Mouse (Mus musculus): ENCODE data around the gene Wnt5a. TPM values are rescaled to one million over a fixed set of nuclear protein-coding genes. Genes with fewer than 3 reads are reported as not detected.
A peak's percentile ranks its signal among the peaks of the same experiment; 100 is the strongest.

Gene Wnt5a
- total RNA-seq (2021) = 10 to 100 TPM; 12.8 to 18.8 TPM
- long read RNA-seq, experiment 1, full-length matches to known transcripts = 4 of 8 reads
- long read RNA-seq, experiment 1, partial matches to known transcripts = 3 of 8 reads
- long read RNA-seq, experiment 1, other reads (novel, unspliced or antisense) = 1 of 8 reads
- long read RNA-seq, experiment 2, full-length matches to known transcripts = 4 of 6 reads
- long read RNA-seq, experiment 2, partial matches to known transcripts = 1 of 6 reads
- long read RNA-seq, experiment 2, other reads (novel, unspliced or antisense) = 1 of 6 reads

DNA sequence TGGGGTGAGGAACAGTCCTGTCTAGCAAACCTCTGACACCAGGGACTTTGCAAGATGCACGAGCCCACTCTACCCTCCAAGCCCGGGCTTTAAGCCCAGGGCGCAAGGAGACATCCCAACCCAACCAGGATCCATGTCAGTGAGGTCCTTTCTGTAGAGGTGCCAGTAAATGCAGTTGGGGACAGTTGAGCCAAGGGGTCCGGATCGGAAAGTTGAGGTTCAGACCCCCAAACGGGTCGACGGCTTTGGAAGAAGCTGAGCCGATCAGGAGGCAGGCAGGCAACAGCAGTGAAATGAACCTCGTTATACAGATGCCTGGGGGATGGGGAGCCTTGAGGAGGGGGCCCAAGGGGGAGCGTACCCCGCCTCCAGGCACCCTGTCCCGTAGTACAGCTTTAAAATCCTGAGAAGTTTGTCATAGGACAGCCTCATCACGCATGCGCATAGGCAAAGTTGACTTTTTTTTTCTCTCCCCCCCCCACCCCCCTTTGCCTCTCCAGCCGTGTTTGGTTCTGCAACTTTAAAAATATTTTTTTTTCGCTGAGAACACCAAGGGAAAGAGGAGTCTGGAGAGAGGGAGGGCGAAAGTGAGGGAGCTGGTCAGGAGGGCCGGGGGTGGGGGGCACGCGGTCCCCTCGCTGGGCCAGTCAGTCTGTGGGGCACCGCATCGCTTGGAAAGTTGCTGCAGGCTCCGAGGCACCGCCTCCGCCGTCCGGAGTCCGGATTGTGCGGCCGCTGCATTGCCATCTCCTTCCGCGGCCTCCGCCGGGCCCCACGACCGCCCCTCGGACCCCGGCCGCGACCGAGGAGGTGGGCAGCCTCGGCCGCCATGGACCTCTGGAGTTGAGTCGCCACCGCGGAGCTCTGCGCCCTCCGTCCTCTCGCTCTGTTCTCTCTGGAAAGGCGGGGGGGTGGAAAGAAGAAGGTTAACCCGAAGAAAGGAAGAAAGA lies at the start of gene Wnt5a:
TSS of gene Wnt5a (plus strand) at position 650 of the 950 bp plus-strand sequence.
- peak; percentile 56 for DNase-seq

DNA sequence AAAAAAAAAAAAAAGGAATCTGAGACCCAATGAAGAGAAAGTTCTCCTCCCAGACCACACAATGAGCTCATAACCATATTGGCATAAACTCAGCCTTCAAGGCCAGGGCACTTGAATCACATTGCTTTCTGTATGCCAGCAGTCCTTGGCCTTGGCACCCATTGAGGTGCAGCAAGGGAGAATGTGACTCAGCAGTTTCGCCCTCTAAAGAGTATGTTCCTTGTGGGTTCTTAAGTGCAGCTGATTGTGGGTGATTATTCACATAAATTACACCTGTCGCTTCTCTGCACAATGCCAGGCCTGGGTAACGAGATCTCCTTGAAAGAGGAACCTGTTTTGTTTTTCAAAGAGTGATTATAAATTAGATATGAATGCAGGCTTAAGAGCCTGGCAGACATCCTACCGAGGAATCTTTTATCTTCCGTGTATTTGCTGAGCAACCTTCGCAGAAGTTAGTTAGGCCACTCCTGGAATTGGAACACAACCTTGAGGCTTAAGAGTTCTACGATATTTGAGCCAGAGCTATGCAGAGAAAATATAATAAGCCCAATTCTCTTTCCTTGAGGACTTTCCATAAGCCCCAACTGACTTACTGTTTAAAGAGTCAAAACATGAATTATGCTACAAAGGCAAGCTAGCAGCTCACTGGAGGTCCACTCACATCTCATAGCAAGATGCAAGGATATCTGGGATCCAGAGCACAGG lies 48.0 kb upstream of the Wnt5a start:
- DNase-seq = no peak

DNA sequence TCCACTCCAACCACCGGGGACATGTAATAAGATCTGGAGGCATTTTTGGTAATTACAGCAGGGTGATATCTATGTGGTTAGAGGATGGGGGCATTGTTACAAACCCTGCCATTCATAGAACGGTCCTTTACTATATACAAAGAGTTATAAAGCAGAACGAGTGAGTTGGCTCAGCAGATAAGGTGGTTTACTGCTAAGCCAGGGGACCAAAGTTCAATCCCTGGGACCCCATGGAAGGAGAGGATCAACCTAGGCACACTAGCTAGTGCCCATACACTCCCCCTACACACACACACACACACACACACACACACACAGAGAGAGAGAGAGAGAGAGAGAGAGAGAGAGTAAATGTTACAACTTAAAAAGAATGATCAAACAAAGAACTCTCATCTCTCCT lies 47.1 kb upstream of the Wnt5a start:
- no peak for DNase-seq

DNA sequence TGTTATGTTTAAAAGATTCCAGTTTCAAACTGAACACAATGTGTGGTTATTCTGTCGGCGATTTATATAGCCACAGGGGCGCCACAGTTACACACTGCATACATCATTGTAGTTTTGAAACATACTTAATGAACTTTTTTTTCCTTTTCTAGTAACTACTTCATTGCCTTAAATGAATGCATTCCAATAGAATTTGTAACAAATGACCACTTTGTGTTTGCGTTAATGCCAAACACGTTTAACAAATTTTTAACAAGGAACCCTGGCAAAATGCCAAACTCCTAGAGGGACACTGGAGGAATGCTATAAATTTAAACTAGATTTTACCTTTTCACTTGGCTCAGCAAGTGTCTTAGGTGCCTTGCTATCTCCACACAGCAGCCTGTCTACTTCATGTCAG lies 36.6 kb upstream of the Wnt5a start:
- DNase-seq = no peak

DNA sequence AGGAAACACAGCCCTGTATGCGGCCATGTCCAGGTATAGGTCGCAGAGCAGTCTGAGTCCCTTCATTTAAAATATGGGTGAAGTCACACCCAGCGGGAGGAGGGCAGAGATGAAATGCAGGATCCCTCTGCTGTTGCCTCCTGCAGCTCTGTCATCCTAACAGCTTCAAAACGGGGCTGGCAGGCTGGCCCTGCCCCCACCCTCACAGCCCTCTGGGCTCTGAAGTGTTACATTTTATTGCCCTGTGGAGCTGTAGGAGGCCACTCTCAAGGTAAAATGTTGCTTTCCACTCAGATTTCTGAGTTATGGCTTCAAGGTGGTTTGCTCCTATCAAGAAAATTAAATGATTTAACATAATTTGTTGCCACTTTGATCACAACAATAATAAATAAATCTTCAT lies 34.9 kb upstream of the Wnt5a start:
- DNase-seq = no peak

DNA sequence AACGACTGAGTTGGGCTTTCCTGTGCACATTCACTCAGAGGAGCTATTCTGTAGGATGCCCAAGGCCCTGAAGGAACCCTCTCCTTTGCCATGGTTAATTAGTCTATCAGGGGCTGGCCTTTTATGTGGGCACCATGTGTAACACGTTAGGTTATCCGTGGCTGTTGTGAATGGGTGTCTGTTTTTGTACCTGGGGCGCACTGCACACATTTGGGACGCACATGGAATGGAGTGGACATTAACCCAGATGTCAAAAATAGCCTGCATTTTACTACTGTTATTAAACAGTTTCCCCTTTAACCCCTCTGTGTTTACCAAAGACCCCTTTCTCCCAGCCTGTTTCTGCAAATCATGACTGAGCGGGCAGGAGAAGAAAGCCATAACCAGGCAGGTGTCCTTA lies 34.3 kb upstream of the Wnt5a start:
- no peak for DNase-seq

DNA sequence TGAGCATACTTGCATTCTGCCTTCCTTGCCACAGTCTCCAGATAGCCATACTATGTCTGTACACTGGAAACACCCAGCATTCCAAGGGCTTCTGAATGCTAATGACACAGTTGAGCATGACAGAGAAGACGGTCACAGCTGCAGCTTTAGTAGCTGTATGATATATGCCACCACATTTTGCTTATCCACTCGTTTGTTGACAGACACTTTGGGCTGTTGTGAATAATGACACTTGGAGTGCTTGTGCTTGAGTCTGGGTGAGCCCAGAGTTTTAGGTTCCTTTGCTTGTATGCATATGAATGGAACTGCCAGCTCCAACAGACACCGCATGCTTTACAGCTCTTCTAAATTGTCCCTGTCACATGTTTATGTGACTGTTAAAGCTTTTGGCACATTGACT lies 29.5 kb upstream of the Wnt5a start:
- DNase-seq = no peak

DNA sequence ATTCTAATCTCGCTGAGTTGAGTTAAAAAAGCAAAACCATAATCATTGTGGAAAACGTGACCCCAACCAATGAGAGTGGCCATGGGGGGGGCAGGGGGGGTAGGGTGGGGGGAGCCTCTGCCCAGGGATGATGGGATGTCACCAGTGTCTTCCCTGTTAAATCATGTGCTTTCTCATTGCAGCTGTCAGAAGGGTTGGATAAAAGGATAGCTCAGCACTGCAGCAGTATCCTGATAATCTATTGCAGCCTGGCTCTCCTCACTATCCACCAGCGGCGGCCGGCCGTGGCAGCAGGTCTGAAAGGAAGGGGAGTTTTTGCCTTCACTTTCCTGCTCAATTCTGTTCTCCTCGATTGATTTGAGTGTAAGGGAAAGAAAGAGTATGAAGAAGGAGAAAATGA lies 29.1 kb upstream of the Wnt5a start:
- no peak for DNase-seq

DNA sequence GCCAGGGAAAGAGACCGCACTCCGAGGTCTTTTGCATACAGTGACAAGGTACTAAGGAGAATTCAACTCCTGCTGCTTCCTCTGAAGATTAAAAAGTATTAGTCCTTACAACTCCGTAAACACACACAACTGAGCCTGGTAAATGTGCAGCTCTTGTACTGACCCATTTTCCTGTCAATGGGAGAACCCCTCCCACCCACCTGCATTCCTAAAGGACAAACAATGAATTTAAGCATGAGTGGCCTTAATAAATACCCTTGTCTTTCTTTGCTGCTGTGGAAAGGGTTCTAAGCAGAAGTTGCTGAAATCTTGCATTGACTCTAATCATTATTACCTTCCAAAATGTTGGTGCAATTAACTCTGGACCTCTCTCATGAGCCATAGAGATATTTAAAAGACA lies 27.8 kb upstream of the Wnt5a start:
- DNase-seq = no peak

DNA sequence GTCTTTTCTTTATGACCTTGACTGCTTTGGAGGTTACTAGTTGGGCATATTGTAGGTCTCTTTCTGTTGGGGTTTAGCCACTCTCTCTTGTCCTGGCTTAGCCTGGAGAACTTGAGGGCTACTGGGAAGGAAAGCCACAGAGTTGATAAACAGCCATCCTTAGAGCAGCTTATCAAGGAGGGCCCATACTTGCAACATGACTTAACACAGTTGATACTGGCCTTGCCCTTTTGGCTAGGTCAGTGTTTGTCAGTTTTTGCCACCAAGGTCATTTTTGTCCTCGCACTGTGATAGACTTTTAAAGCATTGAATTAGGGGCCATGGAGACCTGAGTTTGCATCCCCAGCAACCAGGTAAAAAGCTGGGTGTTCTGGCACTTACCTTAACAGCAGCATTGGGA lies 23.7 kb upstream of the Wnt5a start:
- no peak for DNase-seq

DNA sequence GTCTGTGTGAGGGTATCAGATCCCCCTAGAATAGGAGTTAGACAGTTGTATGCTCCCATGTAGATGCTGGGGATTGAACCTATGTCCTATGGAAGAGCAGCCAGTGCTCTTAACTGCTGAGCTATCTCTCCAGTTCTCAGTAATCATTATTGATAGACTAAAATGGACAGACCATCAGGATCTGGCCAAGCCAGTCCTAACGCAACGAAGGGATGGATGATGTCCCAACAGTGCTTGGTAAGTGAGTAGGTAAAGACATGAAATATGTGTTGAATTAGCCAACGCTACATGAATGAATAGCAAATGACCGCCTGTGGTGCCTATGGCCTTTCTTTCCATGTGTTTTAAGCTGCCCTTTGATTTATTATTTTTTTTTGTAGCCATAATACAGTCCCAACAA lies 10.7 kb upstream of the Wnt5a start:
- no peak for DNase-seq

DNA sequence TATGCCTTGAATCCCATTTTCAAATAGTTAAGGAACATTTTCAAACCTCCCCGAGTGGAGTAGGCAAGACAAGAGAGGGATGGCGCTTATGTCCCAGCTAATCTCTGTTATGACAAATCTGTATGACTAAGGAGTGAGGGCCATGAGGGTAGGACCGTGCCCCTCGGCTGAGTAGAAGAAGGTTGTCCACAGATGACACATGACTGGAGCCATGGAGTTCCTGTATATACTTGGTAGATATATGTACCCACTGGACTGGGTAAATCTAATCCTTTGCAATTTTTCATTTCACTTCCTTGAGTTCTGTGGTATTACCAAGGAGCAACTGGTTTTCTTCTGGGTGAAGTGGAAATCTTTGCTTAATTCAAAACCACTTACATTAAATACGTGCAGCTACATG lies 10.3 kb upstream of the Wnt5a start:
- no peak for DNase-seq

DNA sequence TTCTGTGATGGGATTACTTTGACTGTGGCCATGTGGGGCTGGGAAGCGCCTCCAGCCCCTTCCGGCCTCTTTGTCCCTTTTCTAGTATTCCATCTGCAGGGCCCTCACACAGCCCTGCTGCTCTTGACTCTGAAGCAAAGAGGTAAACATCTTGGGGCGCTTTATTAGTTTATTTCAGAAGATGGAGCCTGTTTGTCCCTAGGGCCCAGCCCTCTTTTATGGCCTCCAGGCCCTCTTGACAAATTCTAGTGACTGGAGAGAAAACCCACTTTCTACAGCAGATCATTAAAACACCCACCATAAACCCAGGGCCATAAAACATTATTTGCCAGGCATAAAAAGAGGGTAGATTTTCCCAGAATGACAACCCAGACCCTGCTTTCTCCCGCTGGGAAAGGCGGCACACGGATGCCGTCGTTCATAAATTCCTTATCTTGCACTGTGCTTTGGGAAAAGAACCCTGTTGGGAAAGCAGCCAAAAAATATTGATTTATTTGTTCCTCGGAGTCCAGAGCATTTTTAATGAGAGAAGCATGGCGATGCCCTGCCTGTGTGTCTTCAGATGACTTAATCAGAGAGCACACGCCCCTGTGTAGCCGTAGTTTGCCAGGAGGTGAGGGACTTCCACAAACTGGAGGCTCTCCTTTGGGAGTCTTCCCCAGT lies 3.2 kb upstream of the Wnt5a start:
- no peak for DNase-seq

DNA sequence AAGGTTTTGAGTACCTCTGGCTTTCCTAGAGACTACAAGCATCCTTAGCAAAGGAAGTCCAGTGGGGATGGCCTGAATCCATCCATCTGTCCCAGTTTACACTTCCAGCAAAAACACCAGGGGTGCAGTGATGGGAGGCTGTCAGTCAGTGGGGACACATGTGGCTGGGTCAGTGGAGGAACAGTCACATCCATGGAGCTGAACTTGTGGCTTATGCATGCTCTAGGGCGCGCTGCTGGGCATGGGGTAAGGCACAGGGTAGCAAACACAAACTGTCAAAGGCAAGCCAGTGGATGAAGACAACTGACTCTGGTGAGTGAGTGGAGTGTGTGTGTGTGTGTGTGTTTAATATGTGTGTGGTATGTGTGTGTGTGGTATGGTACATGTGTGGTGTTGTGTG lies 1.3 kb upstream of the Wnt5a start:
- DNase-seq = no peak

DNA sequence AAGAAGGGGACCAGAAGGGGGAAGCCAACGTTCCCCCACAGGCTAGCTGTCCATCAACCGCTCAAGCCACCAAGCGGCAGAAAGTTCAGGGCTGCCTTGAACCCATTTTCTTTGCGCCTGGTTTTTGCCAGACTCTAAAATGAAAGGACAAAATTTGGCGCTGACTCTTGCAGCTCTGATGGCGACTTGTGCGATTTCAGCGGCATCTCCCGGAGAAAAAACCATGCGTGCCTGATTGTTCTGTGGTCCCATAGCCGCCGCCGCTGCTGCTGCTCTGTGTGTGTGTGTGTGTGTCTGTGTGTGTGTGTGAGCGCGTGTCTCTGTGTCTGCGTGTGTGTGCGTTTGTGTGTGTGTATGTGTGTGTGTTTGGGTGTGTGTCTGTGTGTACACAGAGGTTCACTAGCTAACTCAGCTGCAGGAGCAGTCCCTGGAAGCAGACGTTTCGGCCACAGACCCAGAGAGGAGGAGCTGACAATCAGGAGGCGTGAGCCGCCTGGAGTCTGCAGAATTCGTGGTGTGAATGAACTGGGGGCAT lies 568 bp downstream of the Wnt5a start:
- DNase-seq = peak; percentile 43

DNA sequence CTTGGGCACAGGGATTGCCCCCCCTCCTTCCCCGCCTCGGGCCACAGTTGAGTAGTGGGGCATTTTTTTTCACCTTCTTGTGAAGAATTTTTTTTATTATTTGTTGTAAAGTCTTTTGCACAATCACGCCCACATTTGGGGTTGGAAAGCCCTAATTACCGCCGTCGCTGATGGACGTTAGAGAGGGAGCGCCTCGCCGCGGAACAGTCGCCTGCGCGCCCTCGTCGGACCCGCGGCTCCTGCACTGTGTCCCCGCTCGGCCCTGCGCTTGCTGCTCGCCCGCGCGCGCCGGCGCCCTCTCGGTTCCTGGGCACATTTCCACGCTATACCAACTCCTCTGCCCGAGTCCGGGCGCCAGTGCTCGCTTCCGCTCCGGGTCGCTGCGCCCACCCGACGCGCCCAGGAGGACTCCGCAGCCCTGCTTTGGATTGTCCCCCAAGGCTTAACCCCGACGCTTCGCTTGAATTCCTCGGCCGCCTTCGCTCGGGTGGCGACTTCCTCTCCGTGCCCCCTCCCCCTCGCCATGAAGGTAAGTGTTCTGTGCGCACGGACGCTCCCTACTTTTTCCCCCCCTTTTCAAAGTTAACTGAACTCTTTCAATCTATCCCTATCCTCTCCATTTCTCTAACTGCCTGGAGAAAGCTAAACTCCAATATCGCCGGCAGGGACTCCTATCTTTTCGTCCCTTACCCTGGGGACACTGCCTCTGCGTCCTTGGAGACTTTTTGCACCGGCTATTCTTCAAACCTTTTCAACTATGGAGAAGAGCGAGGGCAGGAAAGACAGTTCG lies 1.2 kb downstream of the Wnt5a start:
- peak; percentile 33 for DNase-seq

DNA sequence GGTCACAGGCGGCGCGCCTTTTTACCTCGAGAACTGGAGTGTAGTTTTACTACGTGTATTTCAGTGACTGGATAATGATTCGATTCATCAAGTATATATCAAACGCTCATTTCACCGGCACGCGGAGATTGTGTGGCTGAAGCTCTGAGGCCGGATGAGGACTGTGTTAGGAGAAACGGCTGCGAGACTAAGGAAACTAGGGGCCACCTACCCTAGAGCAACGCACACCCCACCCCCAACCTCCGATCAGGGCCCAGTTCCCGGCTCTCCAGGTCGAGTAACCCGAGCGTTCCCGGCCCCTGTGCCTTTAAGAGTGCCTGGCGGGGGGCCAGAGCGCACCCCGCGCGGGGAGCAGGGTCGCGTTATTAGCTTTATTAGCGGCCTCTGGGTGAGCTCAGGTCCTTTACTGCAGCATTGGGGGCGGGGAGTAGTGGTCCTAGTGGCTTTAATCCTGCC lies 1.9 kb downstream of the Wnt5a start:
- DNase-seq = peak; percentile 63

DNA sequence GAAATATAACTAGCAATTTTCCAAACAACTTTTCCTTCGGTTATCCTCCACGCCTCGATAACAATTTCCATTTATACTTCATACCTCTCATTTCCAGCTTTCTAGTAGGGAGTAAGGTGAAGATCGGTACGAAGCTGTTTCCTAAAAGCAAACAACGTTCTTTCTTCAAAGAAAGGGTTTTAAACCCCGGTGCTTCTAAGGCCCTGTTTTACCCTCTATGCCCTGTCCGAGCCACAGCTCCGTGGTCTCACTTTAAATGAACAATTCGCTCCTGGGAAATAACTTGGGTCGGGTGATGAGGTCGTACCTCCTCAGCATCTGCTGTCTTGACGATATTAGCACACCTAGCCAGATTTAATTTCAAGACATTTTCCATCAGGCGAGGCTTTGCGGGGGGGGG lies 2.5 kb downstream of the Wnt5a start:
- no peak for DNase-seq

DNA sequence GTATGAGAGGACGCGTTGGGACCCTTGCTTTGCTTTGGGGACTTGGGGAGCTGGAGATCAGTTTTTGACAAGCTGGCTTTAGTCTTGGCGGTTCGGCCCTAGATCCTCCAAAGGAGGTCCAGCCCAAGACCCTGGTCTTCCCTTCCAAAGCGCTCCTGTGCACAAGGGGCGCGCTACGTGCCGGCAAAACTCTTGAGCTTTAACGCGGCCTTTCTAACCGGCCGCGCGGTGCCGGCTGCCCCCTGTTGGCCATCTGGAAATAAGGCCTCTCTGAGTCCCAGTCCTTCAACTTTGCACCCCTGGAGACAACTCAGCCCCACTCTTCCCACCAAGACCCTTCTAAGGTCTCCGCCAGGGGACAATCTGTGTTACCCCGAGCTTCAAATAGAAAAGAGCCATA lies 2.9 kb downstream of the Wnt5a start:
- DNase-seq = peak; percentile 75

DNA sequence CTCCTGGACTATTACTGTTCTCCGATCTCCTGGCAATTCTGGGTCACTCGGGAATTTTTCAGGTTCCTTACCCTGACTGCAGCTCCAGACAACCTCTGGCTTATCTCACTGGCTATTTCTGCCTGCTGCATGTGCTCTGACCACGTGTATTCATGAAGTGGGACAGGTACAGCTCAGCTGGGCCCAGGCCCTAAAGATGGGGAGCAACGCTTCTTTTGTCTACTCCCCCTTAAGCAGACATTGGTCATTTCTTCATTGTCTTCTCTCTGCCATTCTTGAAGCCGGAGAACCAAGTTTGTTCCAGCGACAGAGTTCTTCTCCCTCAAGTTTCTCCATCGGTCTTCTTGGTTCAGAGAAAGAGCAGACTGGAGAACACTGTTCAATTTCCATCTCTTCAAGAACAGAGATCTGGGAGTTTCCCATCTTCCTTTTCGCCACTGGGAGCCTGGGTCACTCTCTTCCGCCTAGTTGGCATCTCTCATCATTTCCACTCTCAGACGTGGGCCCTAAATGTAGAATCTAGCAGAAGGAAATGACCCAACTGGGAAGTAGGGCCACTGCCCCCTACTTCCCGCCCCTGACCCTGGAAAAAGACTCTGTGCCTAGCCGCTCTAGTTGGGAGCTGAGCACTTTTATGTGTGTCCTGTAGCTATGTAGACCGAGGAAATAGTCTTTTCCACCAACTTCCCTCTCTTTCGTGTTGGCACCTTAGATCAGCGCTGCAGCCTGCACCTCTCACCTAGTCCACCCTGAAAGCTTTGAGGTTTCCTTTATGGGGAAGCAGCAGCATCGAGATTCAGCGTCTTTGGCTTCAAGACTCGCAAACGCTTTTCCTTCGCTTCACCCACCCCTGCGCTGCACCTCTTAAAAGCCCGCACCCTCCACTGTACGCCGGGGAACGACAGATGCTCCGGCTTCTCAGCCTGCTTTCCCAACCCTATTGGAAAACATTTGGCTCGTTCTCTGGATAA lies 4.0 kb downstream of the Wnt5a start:
- DNase-seq = no peak

Measured in gastrocnemius, postnatal 10 days (tissue).